Mouse (Mus musculus) kidney, adult 2 months (tissue): ENCODE measurements at regions not wholly inside any gene's neighbourhood (a gene's known extent, or its start where the extent isn't known, plus 50 kb on each side); places are given as distances from the start of the nearest gene placed in this dataset.

Experiments
- DNase-seq: peaks from one replicate; pipeline ENCODE4 v3.0.0; 2021
- H3K27ac ChIP-seq: fragments of 200-500 bp; 2 replicates; pipeline ENCODE4 v1.5.1; 2012; ENCODE audit warnings: low read depth, low read length, control low read depth, inconsistent platforms; ENCODE audit not compliant: insufficient read depth
- H3K27me3 ChIP-seq: fragments of 200-500 bp; replicated peaks from 2 replicates; pipeline ENCODE4 v1.6.1; 2012; ENCODE audit warnings: mild to moderate bottlenecking, moderate library complexity, low read length, inconsistent platforms; ENCODE audit not compliant: control insufficient read depth, insufficient read depth
- H3K36me3 ChIP-seq: fragments of 200-500 bp; 2 replicates; pipeline ENCODE4 v1.6.1; 2012; ENCODE audit warnings: mild to moderate bottlenecking, moderate library complexity, low read length, inconsistent platforms; ENCODE audit not compliant: control insufficient read depth, insufficient read depth
- H3K4me1 ChIP-seq: fragments of 200-500 bp; 2 replicates; pipeline ENCODE4 v1.6.1; 2011; ENCODE audit warnings: low read length; ENCODE audit not compliant: control insufficient read depth, insufficient read depth
- H3K4me3 ChIP-seq: fragments of 200-500 bp; 2 replicates; pipeline ENCODE4 v1.5.1; 2011; ENCODE audit warnings: mild to moderate bottlenecking, low read depth, low read length, control low read depth; ENCODE audit not compliant: insufficient read depth
- CTCF ChIP-seq: fragments of 200-500 bp; conservative IDR thresholded peaks from 2 replicates; pipeline ENCODE4 v1.5.1; 2011; ENCODE audit warnings: low read depth, mild to moderate bottlenecking, control low read depth, low read length, moderate library complexity, mixed read lengths; ENCODE audit not compliant: insufficient read depth, insufficient read length
- POLR2A ChIP-seq: fragments of 200-500 bp; IDR thresholded peaks from one replicate; pipeline ENCODE4 v1.6.1; 2011; ENCODE audit warnings: low read depth, low read length, control low read depth
- WGBS: fragments of 180-500 bp; shearing (Covaris S2); methylation state at CpG from one replicate; pipeline ENCODE4 v1.1.7; 2018; 5-methylcytosine and 5-hydroxymethylcytosine counted together

DNA sequence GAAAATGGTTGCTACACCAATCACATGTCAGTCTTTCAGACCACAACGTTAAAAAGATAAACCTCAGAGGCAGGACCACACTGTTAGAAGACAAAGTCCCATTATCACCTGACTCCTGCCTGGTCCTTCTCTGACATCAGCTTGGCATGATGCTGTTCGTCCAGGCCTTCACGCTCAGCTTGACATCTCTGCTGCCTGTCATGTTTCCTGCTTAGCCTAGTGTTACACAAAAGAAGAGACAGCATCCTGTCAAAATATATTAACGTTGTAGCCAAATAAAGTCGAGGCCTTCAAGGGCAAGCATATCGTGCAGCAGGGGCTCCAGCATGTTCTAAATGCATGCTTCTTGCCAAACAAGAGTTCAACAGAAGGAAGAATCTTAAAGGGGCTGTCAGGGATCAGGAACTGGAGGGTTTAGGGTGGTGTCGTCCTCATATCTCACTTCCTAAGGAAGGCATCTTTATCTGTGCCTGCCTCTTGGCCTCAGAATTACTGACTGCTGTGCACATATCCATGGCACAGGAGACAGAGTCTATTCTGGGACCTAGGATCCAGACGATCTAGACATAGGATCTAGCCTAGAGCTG, 361.0 kb upstream of the 5930422O12Rik start:
- H3K27me3 ChIP-seq, result no peaks in the 10 kb centered on the region
- no peak overlapping the region for H3K4me3 ChIP-seq
- no peaks in the 10 kb centered on the region for H3K4me1 ChIP-seq
- no peak for DNase-seq
- TF ChIP-seq POLR2A, result no peak
- TF ChIP-seq CTCF, result no peak
- no peaks in the 10 kb centered on the region for H3K36me3 ChIP-seq
- H3K27ac ChIP-seq, result no peak overlapping the region
- WGBS, result 58% methylated on average over 8 of the region's 8 CpGs

DNA sequence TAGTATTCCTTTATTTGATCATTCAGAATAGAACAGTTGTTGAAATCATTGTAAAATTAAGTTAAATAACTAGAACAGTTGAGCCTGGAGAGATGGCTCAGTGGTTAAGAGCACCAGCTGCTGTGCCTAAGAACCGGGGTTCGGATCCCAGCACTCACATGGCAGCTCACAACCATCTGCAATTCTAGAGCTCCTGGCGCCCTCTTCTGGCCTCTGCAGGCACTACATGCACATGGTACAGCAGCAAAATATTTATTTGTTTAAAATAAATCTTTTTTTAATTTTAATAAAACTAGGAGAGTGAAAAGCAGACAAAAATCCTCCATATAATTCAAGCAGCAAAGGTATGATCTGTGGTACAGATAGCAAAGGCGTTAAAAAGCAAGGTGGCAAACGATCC, 360.0 kb upstream of the 5930422O12Rik start:
- Histone ChIP-seq H3K4me1 (no peaks in the 10 kb centered on the region), H3K27me3 (no peaks in the 10 kb centered on the region), H3K27ac (no peak overlapping the region), H3K4me3 (no peak overlapping the region), H3K36me3 (no peaks in the 10 kb centered on the region)
- WGBS, result 87% methylated on average over 5 of the region's 5 CpGs
- no peak for DNase-seq
- TF ChIP-seq POLR2A (no peak), CTCF (no peak)

DNA sequence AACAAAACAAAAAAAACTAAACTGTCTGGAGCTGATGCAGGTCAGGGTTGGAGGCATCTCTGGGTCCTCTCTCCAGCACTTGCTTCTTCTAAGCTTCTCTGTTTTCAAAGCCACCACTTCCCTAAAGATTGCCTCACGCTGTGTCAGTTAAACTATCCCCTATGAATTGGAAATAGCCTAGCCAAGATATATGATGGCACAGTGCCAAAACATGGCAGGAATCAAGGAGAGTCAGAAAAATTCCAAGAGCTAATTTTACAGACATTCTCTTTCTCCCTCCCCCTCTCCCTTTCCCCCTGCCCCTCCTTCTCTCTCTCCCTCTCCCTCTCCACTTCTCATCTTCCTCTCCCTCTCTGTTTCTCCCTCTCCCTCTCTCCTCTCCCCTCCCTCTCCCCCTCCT, 353.3 kb upstream of the 5930422O12Rik start:
- no peaks in the 10 kb centered on the region for H3K27me3 ChIP-seq
- no peak overlapping the region for H3K27ac ChIP-seq
- H3K4me3 ChIP-seq, result no peak overlapping the region
- no peak for TF ChIP-seq POLR2A
- no peak for TF ChIP-seq CTCF
- no peaks in the 10 kb centered on the region for H3K36me3 ChIP-seq
- H3K4me1 ChIP-seq, result no peaks in the 10 kb centered on the region
- WGBS, result 48% methylated on average over 1 of the region's 1 CpGs
- no peak for DNase-seq

- Histone ChIP-seq H3K4me1 (no peaks in the 10 kb centered on the region), H3K27me3 (no peaks in the 10 kb centered on the region), H3K27ac (no peak overlapping the region), H3K36me3 (no peaks in the 10 kb centered on the region), H3K4me3 (no peak overlapping the region)
- TF ChIP-seq POLR2A (no peak), CTCF (no peak)
- DNase-seq, result no peak
- 83% methylated on average over 6 of the region's 6 CpGs for WGBS
Measured at GRCm38 (mm10) chr8:33076253-33076652, 352.3 kb upstream of the 5930422O12Rik start.

- TF ChIP-seq POLR2A (no peak), CTCF (no peak)
- Histone ChIP-seq H3K27ac (no peak overlapping the region), H3K27me3 (no peaks in the 10 kb centered on the region), H3K36me3 (no peaks in the 10 kb centered on the region), H3K4me1 (no peaks in the 10 kb centered on the region), H3K4me3 (no peak overlapping the region)
- 76% methylated on average over 3 of the region's 3 CpGs for WGBS
- DNase-seq, result no peak
Measured at GRCm38 (mm10) chr8:33078125-33078524, 350.4 kb upstream of the 5930422O12Rik start.

DNA sequence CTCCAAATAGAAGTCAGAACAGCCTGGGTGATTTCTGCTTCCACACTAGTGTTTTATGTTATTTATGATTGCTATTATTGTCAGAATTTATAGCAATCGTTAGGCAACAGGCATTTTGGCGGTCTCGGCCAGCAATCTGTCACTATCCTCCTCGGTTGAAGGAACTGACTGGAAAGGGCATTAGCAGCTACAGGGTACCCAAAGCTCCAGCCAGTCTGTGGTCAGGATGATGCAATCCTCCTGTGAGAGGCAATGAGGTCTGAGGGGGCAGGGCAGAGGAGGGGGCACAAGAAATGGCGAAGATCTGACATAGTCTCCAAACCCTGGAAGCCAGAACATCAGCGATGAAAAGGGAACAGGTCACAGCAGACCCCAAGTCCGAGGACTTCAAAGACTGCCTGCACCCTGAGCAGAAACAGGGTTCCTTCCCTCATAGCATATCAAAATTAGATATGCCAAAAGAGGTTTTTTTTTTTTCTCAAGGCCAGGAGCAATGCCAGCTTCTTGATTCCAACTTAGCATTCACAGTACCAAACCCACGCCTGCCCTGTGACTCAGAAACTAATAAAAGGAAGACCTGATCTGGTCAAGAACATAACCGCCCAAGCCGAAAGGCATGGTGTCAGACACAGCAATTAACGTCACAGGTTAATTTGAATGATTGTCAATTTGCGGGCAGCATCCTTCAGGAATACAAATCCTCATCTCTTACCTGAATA, 348.5 kb upstream of the 5930422O12Rik start:
- no peak for TF ChIP-seq POLR2A
- no peak for TF ChIP-seq CTCF
- no peak for DNase-seq
- H3K4me3 ChIP-seq, result no peak overlapping the region
- H3K27ac ChIP-seq, result no peak overlapping the region
- no peaks in the 10 kb centered on the region for H3K4me1 ChIP-seq
- no peaks in the 10 kb centered on the region for H3K27me3 ChIP-seq
- H3K36me3 ChIP-seq, result no peaks in the 10 kb centered on the region
- WGBS, result 48% methylated on average over 12 of the region's 12 CpGs

DNA sequence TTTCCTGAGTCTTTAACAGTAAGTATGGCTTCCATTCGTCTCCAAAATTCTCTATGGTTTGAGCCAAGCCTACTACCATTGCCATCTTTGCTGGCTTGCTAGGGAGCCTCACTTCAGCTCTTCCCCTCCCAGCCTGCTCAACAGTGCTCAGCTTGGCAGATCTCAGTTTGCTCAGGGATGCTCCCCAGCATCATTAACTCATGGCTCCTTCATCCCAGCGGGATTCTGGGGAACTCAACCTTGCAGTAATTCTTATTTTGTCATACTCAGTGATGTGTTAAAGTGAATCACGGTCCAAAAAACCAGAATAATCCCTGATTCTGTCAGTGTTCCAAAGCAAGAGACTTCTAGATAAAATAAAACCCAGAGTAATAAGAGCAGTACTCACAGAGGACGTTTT, 346.6 kb upstream of the 5930422O12Rik start:
- H3K4me1 ChIP-seq, result no peaks in the 10 kb centered on the region
- WGBS, result 56% methylated on average over 4 of the region's 4 CpGs
- H3K4me3 ChIP-seq, result no peak overlapping the region
- no peak for TF ChIP-seq POLR2A
- TF ChIP-seq CTCF, result no peak
- no peak overlapping the region for H3K27ac ChIP-seq
- no peaks in the 10 kb centered on the region for H3K36me3 ChIP-seq
- no peaks in the 10 kb centered on the region; the same call in 1 of the 2 replicates for H3K27me3 ChIP-seq
- no peak for DNase-seq
